Mouse (Mus musculus): ENCODE measurements around the gene Rgs7.

The Rgs7 gene

GRCm38 (mm10) chr1:175174918-175175675 is 317.2 kb downstream of the Rgs7 start:
- no peak for DNase-seq (ENCODE audit: low read depth)

GRCm38 (mm10) chr1:175155469-175155868 is 336.8 kb downstream of the Rgs7 start:
- DNase-seq (ENCODE audit: low read depth): no peak

- DNase-seq (ENCODE audit: low read depth): no peak
Measured at GRCm38 (mm10) chr1:175143051-175143450, 349.2 kb downstream of the Rgs7 start.

- no peak for DNase-seq (ENCODE audit: low read depth)
Measured at GRCm38 (mm10) chr1:175128525-175128924, 363.8 kb downstream of the Rgs7 start.

GRCm38 (mm10) chr1:175124416-175124815 is 367.9 kb downstream of the Rgs7 start:
- no peak for DNase-seq (ENCODE audit: low read depth)

GRCm38 (mm10) chr1:175118904-175119555 is 373.3 kb downstream of the Rgs7 start:
- no peak for DNase-seq (ENCODE audit: low read depth)

- no peak for DNase-seq (ENCODE audit: low read depth)
Measured at GRCm38 (mm10) chr1:175108270-175108860, 383.9 kb downstream of the Rgs7 start.

GRCm38 (mm10) chr1:175106315-175106714 is 386.0 kb downstream of the Rgs7 start:
- no peak for DNase-seq (ENCODE audit: low read depth)

GRCm38 (mm10) chr1:175105426-175105825 is 386.9 kb downstream of the Rgs7 start:
- no peak for DNase-seq (ENCODE audit: low read depth)

GRCm38 (mm10) chr1:175097014-175097413 is 395.3 kb downstream of the Rgs7 start:
- DNase-seq (ENCODE audit: low read depth): no peak

- DNase-seq (ENCODE audit: low read depth): no peak
Measured at GRCm38 (mm10) chr1:175082104-175082503, 410.2 kb downstream of the Rgs7 start.

GRCm38 (mm10) chr1:175079819-175080608 is 412.3 kb downstream of the Rgs7 start:
- DNase-seq (ENCODE audit: low read depth): no peak

- no peak for DNase-seq (ENCODE audit: low read depth)
Measured at GRCm38 (mm10) chr1:175073500-175074232, 418.6 kb downstream of the Rgs7 start.

- DNase-seq (ENCODE audit: low read depth): no peak
Measured at GRCm38 (mm10) chr1:175069758-175070290, 422.5 kb downstream of the Rgs7 start.

- no peak for DNase-seq (ENCODE audit: low read depth)
Measured at GRCm38 (mm10) chr1:175049121-175049520, 443.2 kb downstream of the Rgs7 start.

GRCm38 (mm10) chr1:175041167-175041817 is 451.0 kb downstream of the Rgs7 start:
- DNase-seq (ENCODE audit: low read depth): peak; percentile 14

GRCm38 (mm10) chr1:175040038-175040437 is 452.3 kb downstream of the Rgs7 start:
- no peak for DNase-seq (ENCODE audit: low read depth)

GRCm38 (mm10) chr1:175039567-175039966 is 452.7 kb downstream of the Rgs7 start:
- no peak for DNase-seq (ENCODE audit: low read depth)

GRCm38 (mm10) chr1:175035461-175035860 is 456.8 kb downstream of the Rgs7 start:
- no peak for DNase-seq (ENCODE audit: low read depth)

GRCm38 (mm10) chr1:175032015-175032414 is 460.3 kb downstream of the Rgs7 start:
- DNase-seq (ENCODE audit: low read depth): no peak

GRCm38 (mm10) chr1:175028716-175029204 is 463.5 kb downstream of the Rgs7 start:
- no peak for DNase-seq (ENCODE audit: low read depth)
